ENCODE assay signal across 9 mouse cellular contexts in genomic region chr9:58928103-58928502, GRCm38 (mm10).
DNase-seq lines count a peak whose midpoint lies in the region; ATAC-seq and TF ChIP-seq lines count a peak whose summit lies in the region.
"Had no signal": no experiment of that assay in that cellular context is flagged by ENCODE, and none has a peak within 500 bp of the region (broad histone marks: within the 10 kb centered on the region; RNA-seq: fewer than 3 reads in every experiment).

No protein-coding gene starts in this region.

- peaks cover 9% of the 10 kb centered on the region; the same call in 1 of the 2 replicates for H3K36me3 ChIP-seq in heart, embryonic 10.5 days

- DNase-seq in heart, adult 8-10 months (ENCODE audit: low spot score): peak; percentile 30
- DNase-seq in heart, embryonic 10.5 days (ENCODE audit: low spot score): no peak
- DNase-seq in testis, postnatal 10 days (ENCODE audit: low spot score): peak; percentile 49
- no peak for DNase-seq in testis, postnatal 14 days (ENCODE audit: low spot score)
- DNase-seq in left cerebral cortex, postnatal 4 days: peak; percentile 15
- peak; percentile 19 for DNase-seq in skeletal muscle tissue, adult 2 months (ENCODE audit: low read depth, low spot score)

- no peaks in the 10 kb centered on the region for H3K4me1 ChIP-seq in heart, embryonic 10.5 days
- H3K4me1 ChIP-seq in cortical plate, adult 2 months (ENCODE audit: control insufficient read depth, insufficient read depth, low read length): no peaks in the 10 kb centered on the region

- peak; percentile 25; the same call in 1 of the 2 replicates for TF ChIP-seq CTCF in cortical plate, adult 2 months (IDR thresholded peaks at IDR 0.05; ENCODE audit: extremely low read depth, insufficient read depth, low read length)

- no peak for TF ChIP-seq POLR2A in cortical plate, adult 2 months (IDR thresholded peaks at IDR 0.05; ENCODE audit: extremely low read depth, insufficient read depth, low read length)

- no peak for ATAC-seq in megakaryocyte-erythroid progenitor cell, adult 5-6 weeks (replicated peaks; ENCODE audit: low FRiP score, low TSS enrichment, poor library complexity, severe bottlenecking)

- no peaks in the 10 kb centered on the region for H3K9me3 ChIP-seq in heart, embryonic 10.5 days

- intact Hi-C loops in left cerebral cortex, postnatal 4 days (cut with DNase I): no loop called here

- H3K27ac ChIP-seq in heart, embryonic 10.5 days: no peak overlapping the region
- no peak overlapping the region for H3K27ac ChIP-seq in cortical plate, adult 2 months (ENCODE audit: insufficient read depth, low read length)

- no peak overlapping the region for H3K4me3 ChIP-seq in heart, embryonic 10.5 days
- H3K4me3 ChIP-seq in cortical plate, adult 2 months (ENCODE audit: insufficient read depth, low read length): no peak overlapping the region
- H3K4me3 ChIP-seq: myocyte had no signal

- 11% methylated on average over 1 of the region's 1 CpGs for WGBS in heart, embryonic 10.5 days

- H3K27me3 ChIP-seq in heart, embryonic 10.5 days (ENCODE audit: insufficient read depth, poor library complexity, severe bottlenecking): no peaks in the 10 kb centered on the region

Comparison
In these comparisons a context has a peak if more than half of its experiments do, and no peak if none do; other contexts are left out.
1. DNase-seq: peak in heart, adult 8-10 months (single experiment), testis, postnatal 10 days (single experiment), left cerebral cortex, postnatal 4 days (single experiment) and skeletal muscle tissue, adult 2 months (single experiment); none in heart, embryonic 10.5 days (single experiment) and testis, postnatal 14 days (single experiment).